Mouse (Mus musculus): ENCODE results near the gene Gtpbp8. TPM values are rescaled to one million over a fixed set of nuclear protein-coding genes. Genes with fewer than 3 reads are reported as not detected.

The Gtpbp8 gene
- polyA plus RNA-seq, 1 experiment = 5.8 TPM

- DNase-seq (ENCODE audit: low read depth) = no peak
Observed at GRCm38 (mm10) chr16:44690501-44690900, 55.7 kb downstream of the Gtpbp8 start.

- DNase-seq (ENCODE audit: low read depth) = no peak
Observed at GRCm38 (mm10) chr16:44688507-44688906, 57.7 kb downstream of the Gtpbp8 start.

- DNase-seq (ENCODE audit: low read depth) = no peak
Observed at GRCm38 (mm10) chr16:44687719-44688420, 58.3 kb downstream of the Gtpbp8 start.

GRCm38 (mm10) chr16:44686991-44687718, 59.0 kb downstream of the Gtpbp8 start:
- no peak for DNase-seq (ENCODE audit: low read depth)

Other genes with a start within 250 kb of the Gtpbp8 start
- gene Boc, start 187.5 kb downstream of the Gtpbp8 start, polyA plus RNA-seq (2012; rRNA removed) = 22.7 and 29.7 TPM in 2 replicates
- 4.0 and 4.2 TPM in 2 replicates for gene Nepro, start 22.1 kb downstream of the Gtpbp8 start, polyA plus RNA-seq (2012; rRNA removed)
- gene Cd200r1, start 19.4 kb upstream of the Gtpbp8 start, polyA plus RNA-seq (2012; rRNA removed) = 1.7 and 1.8 TPM in 2 replicates
- 0.27 and 0.30 TPM in 2 replicates for gene Cd200r4, start 65.4 kb upstream of the Gtpbp8 start, polyA plus RNA-seq (2012; rRNA removed)
- gene Cd200r2, start 120.7 kb upstream of the Gtpbp8 start, polyA plus RNA-seq (2012; rRNA removed) = not detected in 2 replicates
- gene Cd200r3, start 197.3 kb upstream of the Gtpbp8 start, polyA plus RNA-seq (2012; rRNA removed) = not detected in 2 replicates

Data from gonadal fat pad, adult 2 months (tissue).